Mouse (Mus musculus) cerebellum, postnatal 10 days (tissue): ENCODE results near the gene Kif20b.

Source experiments
- DNase-seq, 2 experiments: peaks; one replicate each; pipeline ENCODE4 v3.0.0; 2021; ENCODE audit warnings: mixed read lengths in 2 of 2

Kif20b gene

DNA sequence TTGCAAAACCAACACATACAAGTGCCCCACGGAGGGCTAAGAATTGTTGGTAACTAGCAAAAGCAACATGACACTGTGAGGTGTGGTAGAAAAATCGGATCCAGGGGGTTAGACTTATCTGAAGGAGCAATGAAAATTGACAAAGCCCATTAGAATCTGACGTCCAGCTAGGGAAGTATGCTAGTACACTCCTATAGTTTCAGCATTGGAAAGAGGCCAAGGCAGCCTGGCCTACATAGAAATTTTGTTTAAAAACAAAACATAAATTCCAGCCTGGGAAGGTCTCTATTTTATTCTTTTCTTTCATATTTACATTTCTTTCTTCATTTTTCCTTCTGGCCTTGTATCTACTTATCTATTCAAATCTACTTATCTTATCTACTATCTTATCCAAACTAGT is 1.6 kb upstream of the Kif20b start:
- DNase-seq, result no peak

- DNase-seq, result peak; percentile 22 to 26
Observed at GRCm38 (mm10) chr19:34921253-34921651, 909 bp upstream of the Kif20b start.

- no peak for DNase-seq
Observed at GRCm38 (mm10) chr19:34922603-34922963, 422 bp downstream of the Kif20b start.

DNA sequence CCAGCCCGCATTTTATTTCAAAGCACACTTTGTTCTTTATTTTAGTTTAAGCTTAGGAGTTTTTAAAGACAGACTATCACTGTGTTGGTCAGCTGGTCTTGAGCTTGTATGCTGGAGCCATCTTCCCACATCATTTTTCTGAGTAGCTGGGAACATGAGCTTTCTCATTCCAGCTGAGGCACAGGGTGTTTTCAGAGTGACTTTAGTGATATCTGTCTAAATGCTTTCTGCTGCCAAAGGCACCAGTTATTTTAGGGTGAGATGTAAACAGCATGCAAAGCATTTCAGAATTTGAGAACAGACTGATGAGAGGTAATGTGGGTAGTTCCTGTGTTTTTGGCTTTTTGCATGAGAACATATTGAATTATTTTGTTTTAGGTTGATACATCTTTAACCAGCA is 25.0 kb downstream of the Kif20b start:
- DNase-seq, result no peak

GRCm38 (mm10) chr19:34953842-34954541 is 31.8 kb downstream of the Kif20b start:
- peak in 1 of 2 experiments; percentile 2 for DNase-seq

- DNase-seq, result no peak
Observed at GRCm38 (mm10) chr19:34959369-34959768, 37.2 kb downstream of the Kif20b start.

- peak; percentile 88 to 90 for DNase-seq
Observed at GRCm38 (mm10) chr19:34984742-34985141, 62.6 kb downstream of the Kif20b start.

DNA sequence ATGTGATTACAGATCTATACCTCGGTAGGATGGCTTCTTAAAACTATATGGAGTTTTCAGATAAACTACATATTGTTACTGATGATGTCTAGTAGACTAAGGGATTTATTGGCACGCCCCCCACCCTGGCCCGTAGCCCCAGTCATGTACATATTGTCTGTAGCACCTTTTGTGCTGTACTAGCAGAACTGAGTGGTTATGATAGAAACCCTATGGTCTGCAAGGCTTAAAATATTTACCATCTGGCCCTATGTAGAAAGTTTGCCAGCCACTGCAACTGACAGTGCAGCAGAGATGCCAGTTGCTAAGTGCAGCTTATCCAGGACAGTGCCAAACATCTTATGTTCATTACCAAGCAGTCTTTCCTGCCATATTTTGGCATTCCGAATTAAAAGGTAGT is 68.3 kb downstream of the Kif20b start:
- peak; percentile 66 to 76 for DNase-seq

GRCm38 (mm10) chr19:34992969-34993527 is 70.9 kb downstream of the Kif20b start:
- peak; percentile 77 to 84 for DNase-seq

DNA sequence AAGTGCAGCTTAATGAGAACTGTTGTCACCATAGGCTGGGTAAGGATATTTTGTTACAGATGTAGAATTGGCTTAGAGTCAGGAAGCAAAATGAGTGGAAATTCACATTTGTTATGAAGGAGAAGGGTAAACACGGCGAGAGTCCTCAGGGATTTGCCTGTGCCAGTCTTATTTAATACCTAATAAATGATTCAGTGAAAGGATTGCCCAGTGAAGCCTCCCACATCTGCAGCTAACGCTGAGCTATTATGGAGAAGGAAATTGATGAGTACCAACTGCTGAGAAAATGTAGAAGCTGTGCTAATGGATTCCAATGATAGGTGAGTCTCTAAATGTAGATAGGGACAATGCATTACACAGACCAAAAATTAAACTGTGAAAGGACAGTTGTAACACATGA is 92.9 kb downstream of the Kif20b start:
- DNase-seq, result no peak

GRCm38 (mm10) chr19:35017474-35018208 is 95.5 kb downstream of the Kif20b start:
- no peak for DNase-seq

DNA sequence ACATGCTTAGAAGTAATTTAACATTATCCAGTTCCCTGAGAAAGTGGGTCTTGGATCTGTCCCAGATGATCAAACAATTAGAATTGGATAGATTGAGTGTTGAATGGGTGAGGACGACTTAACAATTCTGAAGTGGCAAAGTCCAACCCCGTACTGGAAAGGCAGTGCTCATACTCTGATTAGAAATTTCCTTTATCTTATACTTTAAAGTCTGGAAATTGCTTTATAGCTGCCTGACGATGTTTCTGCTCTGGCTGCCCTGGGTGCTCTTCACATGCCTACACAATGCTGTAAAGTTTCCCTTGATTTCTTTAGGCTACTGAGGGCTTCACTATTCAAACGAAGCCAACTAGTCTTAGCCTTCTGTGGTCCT is 96.0 kb downstream of the Kif20b start:
- no peak for DNase-seq
